Mouse (Mus musculus): ENCODE measurements around the gene Ndufs3.

GRCm38 (mm10) chr2:90885218-90886041 lies 19.2 kb downstream of the Ndufs3 start, which contains the start of gene C1qtnf4:
- TF ChIP-seq POLR2A (IDR thresholded peaks at IDR 0.05; ENCODE audit: borderline replicate concordance, extremely low read depth, low read depth, low read length) (no peak), CTCF (IDR thresholded peaks at IDR 0.05; ENCODE audit: insufficient read depth, low read length) (no peak)
